Mouse (Mus musculus) liver, embryonic 14.5 days (tissue): Measurements from ENCODE around the gene Rnaseh1.

Experiments
- CTCF ChIP-seq: IDR thresholded peaks from 2 replicates; pipeline ENCODE4 v1.5.1; 2016; ENCODE audit warnings: antibody characterized with exemption, low read depth, control low read depth
- EP300 ChIP-seq: IDR thresholded peaks from 2 replicates; pipeline ENCODE4 v1.6.1; 2016; ENCODE audit warnings: antibody characterized with exemption, low read depth

- TF ChIP-seq CTCF, result no peak
- TF ChIP-seq EP300, result no peak
Measured at GRCm38 (mm10) chr12:28701302-28701701, 51.9 kb downstream of the Rnaseh1 start.
